Mouse (Mus musculus): Measurements from ENCODE around the gene Nr6a1. TPM values are rescaled to one million over a fixed set of nuclear protein-coding genes. Genes with fewer than 3 reads are reported as not detected.

Nr6a1 gene
- total RNA-seq, 1 experiment from 2014 or later = 3.2 TPM

DNA sequence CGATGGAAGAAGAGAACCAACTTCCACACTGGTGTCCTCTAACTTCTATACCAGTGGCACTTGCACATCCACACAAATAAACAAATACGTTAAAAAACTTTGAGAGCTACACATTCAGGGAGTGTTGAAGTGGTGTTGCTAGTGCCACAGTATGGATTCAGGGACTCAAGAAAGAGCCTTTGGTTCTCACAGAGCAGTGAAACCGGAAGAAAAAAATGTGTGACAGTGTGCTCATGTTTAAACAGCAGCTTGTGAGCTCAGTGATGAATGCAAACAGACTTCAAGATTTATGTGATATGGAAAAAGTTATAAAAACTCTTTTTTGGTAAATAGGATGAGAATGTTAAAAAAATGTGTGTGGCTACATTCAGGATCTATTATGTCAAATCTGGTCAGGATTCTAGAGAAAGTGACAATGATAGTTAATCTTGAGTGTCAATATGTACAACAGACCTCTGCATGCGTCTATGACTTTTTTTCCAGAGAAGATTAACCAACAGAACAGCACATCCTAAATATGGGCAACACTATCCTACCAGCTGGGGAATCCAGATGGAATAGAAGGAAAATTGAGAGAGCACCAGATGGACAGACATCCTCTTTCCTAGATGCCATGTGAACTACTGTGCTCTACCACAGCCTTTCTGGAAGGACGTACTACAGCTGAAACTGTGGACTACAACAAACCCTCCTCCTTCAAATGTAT is 156.6 kb downstream of the Nr6a1 start:
- ATAC-seq (replicated peaks in 1 of 2; ENCODE audit: insufficient read depth in 1 of 2, low FRiP score in 2 of 2, low TSS enrichment in 1 of 2, low read depth in 1 of 2, poor library complexity in 2 of 2, severe bottlenecking in 2 of 2) = no peak

DNA sequence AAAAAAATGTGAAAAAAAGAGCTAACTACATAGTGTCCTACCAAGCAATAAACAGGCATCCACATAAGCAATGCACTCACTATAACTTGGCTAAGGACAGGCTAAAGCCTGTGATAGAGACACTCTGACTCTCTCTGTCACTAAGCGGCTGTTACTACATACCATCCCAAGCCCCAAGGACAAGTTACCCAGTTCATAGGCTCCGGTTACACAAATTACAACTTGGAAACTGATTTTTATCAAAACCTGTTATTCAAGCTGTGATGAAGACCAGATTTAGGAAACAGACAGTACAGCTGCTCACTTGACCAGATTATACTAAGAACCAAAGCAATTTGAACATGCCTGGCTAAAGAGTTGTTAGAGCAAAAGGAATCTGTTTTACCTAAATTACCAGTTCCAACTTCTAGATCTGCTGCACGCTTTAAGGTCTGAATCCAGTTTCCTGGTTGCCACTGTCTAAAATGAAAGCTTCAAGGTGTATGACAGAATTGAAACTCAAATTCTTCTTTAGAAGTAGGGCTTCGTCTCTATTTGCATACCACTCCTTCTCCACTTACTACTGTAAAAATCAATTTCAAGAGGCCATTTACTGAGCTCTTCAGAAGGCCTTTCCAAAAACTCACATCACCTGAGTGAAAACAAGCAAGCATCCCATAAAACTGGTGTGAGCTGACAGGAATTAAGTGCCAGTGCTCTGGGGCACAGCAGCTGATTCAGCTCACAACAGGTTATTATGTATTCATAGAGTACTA is 160.1 kb downstream of the Nr6a1 start:
- no peak for ATAC-seq (replicated peaks in 1 of 2; ENCODE audit: insufficient read depth in 1 of 2, low FRiP score in 2 of 2, low TSS enrichment in 1 of 2, low read depth in 1 of 2, poor library complexity in 2 of 2, severe bottlenecking in 2 of 2)

DNA sequence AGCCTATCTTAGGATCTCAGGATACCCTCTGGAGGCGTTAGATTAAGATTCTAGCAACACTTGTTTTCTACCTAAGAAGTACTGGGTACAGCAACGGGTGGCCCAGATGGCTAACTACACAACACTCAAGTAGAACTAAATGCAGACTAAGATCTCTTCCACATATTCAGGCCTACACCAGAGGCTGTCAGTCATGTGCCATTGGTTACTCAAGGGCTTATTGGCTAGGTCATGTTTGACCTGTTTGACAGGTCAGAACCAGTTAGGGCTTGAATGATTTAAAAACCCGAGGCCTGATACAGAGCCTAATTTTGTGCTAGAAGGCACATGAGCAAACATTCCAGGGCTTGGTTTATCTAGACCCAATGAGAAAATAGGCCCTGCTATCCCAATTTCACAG is 187.6 kb downstream of the Nr6a1 start:
- ATAC-seq (replicated peaks in 1 of 2; ENCODE audit: insufficient read depth in 1 of 2, low FRiP score in 2 of 2, low TSS enrichment in 1 of 2, low read depth in 1 of 2, poor library complexity in 2 of 2, severe bottlenecking in 2 of 2) = no peak

DNA sequence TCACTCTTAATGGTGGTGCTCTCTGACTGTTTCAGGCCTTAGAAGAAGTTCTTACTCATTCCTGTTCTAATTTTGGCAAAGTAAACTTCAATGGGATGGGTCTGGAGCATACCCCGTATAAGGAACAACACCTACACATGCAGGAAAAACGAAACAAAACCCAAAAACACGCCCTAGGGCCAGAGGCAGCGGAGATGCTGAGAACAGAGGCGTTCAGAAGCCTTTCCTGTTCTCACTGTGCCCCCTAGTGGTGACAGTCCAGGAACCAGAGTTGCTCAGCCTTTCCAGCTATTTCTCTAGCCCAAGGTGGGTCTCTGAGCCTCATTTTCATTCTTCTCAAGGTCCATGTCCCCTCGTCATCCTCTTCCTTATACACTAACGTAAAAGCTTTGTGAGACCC is 188.1 kb downstream of the Nr6a1 start:
- peak; percentile 75 to 84 for ATAC-seq (replicated peaks in 1 of 2; ENCODE audit: insufficient read depth in 1 of 2, low FRiP score in 2 of 2, low TSS enrichment in 1 of 2, low read depth in 1 of 2, poor library complexity in 2 of 2, severe bottlenecking in 2 of 2)

DNA sequence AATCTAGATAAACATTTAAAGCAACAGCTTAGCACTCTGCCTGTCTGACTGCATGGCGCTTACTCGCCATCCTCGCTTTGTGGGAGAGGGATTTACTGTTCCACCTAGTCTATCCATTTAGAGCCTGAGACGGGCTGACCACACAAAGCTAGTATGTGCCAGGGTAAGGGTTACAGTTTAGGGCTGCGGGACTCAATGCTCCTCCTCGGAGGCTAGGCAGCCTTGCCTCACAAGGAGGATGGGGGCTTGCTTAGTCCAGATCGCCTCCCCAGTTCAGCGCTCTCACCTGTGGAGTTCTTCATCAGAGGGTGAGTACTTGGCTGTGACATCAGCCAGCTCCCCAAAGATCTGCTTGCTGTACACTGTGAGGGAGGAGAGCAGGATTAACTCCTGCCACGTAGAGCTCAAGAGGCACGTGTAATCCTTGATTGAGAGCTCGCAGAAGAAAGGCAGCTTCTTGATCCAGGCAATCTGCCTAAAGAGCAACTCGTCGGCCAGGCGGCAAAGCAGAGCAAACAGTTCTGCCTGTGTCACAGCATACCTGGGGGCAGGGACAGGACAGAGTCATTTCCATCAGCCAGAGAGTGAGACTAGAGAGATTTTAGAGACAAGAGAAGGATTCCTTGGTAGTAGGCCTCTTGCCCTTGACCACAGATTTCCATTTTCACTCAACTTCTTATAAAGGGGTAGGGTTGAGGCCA is 188.7 kb downstream of the Nr6a1 start:
- ATAC-seq (replicated peaks in 1 of 2; ENCODE audit: insufficient read depth in 1 of 2, low FRiP score in 2 of 2, low TSS enrichment in 1 of 2, low read depth in 1 of 2, poor library complexity in 2 of 2, severe bottlenecking in 2 of 2) = no peak

DNA sequence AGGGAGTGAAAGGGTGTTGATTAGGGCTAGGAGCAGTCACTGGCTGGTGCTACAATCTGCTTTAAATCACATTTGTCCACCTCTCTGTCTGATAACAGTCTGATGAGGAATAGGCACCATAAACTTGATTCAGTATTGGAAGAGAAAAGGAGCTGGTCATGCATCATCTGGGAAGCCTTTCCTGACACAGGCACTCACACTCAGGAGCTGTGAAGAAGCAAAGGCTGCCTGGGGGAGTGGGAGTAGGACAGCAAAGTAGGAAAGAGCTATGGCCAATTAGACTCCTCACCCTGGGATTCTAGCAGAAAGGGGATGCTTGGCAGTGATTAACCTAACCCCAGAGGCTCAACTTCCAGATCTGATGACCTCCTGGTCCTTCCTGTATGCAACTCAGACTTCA is 191.7 kb downstream of the Nr6a1 start:
- no peak for ATAC-seq (replicated peaks in 1 of 2; ENCODE audit: insufficient read depth in 1 of 2, low FRiP score in 2 of 2, low TSS enrichment in 1 of 2, low read depth in 1 of 2, poor library complexity in 2 of 2, severe bottlenecking in 2 of 2)

DNA sequence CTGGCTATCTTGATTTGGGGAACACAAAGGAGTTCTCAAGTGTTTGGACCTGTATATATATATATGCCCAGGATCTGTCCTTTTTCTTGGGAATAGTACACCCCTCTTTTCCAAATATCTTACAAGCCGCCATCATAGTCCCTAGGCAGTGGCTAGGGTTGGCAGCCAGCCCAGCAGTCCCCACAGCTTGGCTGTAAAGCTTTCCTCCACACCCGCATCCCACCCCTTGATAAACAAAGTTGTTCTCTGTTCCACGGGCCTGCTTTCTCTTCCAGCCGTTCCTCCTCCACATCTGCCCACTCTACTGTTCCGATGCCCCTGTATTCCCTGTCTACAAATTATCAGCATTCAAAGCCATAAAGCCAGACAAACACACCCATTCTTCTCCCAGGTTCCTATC is 192.8 kb downstream of the Nr6a1 start:
- ATAC-seq (replicated peaks in 1 of 2; ENCODE audit: insufficient read depth in 1 of 2, low FRiP score in 2 of 2, low TSS enrichment in 1 of 2, low read depth in 1 of 2, poor library complexity in 2 of 2, severe bottlenecking in 2 of 2) = no peak

DNA sequence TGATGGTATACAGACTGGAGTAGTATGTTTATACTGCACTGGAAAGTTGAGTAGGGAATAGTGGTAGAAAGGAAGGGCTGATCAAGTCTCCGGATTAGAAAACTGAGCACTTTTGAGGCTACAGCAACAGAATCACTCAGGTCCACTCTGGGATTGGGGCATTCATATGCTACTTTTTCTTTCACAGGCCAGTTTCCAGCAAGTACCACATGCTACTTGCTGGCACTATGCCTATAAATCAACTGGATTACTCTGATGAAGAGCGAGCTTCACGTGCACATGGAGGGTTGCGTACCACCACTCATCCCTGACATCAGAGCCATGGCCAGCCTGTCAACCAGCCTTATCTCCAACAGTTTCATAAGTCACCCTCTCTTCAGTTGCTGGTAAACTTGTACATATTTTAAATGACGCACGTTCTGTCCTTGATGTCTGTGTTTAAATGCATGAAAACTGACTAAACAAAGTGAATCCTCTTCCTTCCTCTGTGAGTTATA is 197.1 kb downstream of the Nr6a1 start:
- ATAC-seq (replicated peaks in 1 of 2; ENCODE audit: insufficient read depth in 1 of 2, low FRiP score in 2 of 2, low TSS enrichment in 1 of 2, low read depth in 1 of 2, poor library complexity in 2 of 2, severe bottlenecking in 2 of 2) = no peak

DNA sequence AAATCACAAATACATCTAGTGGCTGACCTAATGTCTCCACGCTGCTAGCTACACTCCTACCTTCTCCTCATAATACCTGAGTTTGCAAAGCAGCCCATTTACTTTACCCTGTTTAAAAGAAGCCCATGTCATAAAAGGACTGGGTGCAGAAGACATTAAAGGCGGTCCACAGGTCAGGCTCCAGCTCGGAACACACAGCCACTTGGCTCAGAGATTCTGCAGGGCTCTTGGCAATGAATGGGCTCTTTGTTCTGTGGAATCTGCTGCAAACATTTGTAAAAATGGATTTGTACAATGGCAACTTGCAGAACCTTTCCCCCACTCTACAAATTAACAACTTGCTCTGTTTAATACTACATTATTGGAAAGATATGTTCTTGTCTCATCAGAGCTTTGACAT is 202.1 kb downstream of the Nr6a1 start:
- ATAC-seq (replicated peaks in 1 of 2; ENCODE audit: insufficient read depth in 1 of 2, low FRiP score in 2 of 2, low TSS enrichment in 1 of 2, low read depth in 1 of 2, poor library complexity in 2 of 2, severe bottlenecking in 2 of 2) = no peak

DNA sequence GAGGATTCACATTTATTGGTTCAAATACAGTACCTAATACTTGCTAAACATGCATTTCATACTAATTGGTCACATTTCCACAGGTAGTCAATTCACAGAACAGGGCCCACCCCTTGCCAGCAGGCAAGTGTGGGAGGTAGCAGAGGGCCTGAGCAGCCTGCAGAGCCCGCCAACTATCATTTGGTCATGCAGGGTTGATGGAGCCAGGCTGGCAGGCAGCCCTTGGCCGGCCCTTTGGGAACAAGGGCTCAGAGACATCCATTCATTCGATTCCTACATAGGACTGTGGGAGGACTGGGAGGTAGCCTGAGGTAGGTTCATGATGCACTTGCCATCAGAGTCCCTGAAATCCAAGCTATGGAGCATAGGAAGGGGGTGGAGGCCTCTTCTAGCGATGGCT is 204.1 kb downstream of the Nr6a1 start:
- ATAC-seq (replicated peaks in 1 of 2; ENCODE audit: insufficient read depth in 1 of 2, low FRiP score in 2 of 2, low TSS enrichment in 1 of 2, low read depth in 1 of 2, poor library complexity in 2 of 2, severe bottlenecking in 2 of 2) = no peak

DNA sequence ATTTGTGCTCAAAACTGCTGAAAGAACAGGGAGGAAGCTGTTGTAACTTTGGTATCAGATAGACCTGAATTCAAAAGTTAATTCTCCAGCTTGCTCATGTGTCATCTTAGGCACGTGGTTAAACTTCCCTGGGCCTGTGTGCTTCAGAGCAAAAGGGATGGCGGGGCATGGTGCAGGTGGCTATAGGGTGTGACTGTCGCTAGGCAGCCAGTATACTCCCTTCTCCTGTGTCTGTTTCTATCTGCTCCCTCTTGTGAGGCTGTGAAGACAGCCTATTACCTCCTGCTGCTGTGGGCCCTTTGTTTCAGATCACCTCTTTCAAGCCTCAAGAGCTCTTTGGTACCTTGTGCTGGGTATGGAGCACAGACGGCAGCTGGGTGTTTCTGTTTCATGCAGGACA is 205.4 kb downstream of the Nr6a1 start:
- no peak for ATAC-seq (replicated peaks in 1 of 2; ENCODE audit: insufficient read depth in 1 of 2, low FRiP score in 2 of 2, low TSS enrichment in 1 of 2, low read depth in 1 of 2, poor library complexity in 2 of 2, severe bottlenecking in 2 of 2)

DNA sequence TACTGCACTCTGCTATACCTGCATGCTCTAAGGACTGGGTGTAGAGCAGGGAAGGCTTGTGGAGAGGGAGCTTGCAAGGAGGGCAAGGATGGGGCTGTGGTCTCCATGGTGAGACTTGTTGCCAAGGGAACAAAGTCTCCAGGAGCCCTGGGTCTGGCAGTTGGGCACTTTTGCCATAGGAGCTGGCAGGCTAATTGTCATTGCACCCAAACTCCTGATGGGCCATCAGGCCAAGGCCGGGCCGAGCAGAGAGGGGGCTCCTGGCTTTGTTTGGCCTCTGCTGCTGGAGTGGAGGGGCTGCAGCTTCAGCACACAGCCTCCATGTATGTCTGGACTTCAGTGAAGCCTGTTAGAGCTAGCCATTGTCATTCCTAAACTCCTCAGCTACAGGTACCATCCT is 206.8 kb downstream of the Nr6a1 start:
- ATAC-seq (replicated peaks in 1 of 2; ENCODE audit: insufficient read depth in 1 of 2, low FRiP score in 2 of 2, low TSS enrichment in 1 of 2, low read depth in 1 of 2, poor library complexity in 2 of 2, severe bottlenecking in 2 of 2) = no peak

DNA sequence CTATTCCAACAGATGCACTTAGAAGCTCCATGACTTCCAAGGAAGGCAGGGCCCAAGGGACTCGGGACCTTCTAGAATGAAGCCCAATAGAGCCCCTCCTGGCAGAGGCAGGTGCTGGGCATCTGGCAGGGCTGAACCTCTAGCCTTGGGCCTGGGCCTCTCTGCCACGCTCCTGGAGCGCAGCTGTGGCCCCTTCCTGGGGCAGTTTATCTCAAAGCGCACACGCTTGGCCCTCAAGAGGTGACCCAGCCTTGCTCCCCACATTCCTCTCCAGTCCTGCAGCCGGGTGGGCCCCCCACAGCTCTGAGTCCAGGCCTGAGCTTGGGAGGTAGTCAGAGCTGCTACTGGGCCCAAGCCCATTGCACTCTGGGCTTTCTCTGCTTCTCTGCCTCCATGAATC is 208.1 kb downstream of the Nr6a1 start:
- ATAC-seq (replicated peaks in 1 of 2; ENCODE audit: insufficient read depth in 1 of 2, low FRiP score in 2 of 2, low TSS enrichment in 1 of 2, low read depth in 1 of 2, poor library complexity in 2 of 2, severe bottlenecking in 2 of 2) = 0 out of 4 replicates have a peak, but pooled peaks of 1 of the 2 experiments have one; percentile 5

DNA sequence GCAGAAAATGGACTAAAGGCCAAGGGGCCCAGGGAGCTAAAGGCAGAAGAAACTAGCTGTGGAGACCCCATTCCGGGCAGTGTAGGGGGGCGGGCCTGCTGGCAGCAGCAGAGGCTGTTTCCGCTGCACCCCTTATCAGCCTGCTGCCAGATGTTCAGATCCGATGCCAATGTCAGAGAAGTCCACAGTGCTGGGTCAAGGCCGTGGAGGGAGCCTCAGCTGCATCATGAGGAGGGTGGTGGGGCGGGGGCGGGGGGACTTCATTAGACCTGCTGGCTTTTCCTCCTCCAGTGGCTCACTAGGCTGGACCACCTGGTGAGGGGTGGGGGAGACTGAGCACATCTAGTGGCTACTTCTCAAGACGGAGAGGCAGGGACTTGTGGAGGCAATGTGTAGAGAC is 208.8 kb downstream of the Nr6a1 start:
- peak; percentile 23 to 38; a peak in 1 of 4 replicates for ATAC-seq (replicated peaks in 1 of 2; ENCODE audit: insufficient read depth in 1 of 2, low FRiP score in 2 of 2, low TSS enrichment in 1 of 2, low read depth in 1 of 2, poor library complexity in 2 of 2, severe bottlenecking in 2 of 2)

DNA sequence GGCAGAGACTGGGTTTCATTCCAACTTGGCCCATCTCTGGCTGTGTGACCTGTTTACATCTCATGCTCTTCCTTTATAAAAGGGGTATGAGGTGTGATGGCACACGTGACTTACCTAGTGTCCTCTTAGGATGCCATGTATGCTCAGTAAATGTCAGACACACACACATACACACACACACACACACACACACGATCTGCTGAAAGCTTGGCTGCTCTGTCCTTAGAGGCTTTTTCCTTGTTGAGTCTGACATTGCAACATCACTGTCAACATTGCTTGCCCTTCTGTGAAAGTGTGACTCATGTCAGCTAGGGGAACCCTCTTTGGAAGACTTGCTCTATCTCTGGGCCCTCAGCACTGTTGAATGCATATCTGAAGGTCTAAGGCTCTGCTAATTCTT is 210.1 kb downstream of the Nr6a1 start:
- no peak for ATAC-seq (replicated peaks in 1 of 2; ENCODE audit: insufficient read depth in 1 of 2, low FRiP score in 2 of 2, low TSS enrichment in 1 of 2, low read depth in 1 of 2, poor library complexity in 2 of 2, severe bottlenecking in 2 of 2)

DNA sequence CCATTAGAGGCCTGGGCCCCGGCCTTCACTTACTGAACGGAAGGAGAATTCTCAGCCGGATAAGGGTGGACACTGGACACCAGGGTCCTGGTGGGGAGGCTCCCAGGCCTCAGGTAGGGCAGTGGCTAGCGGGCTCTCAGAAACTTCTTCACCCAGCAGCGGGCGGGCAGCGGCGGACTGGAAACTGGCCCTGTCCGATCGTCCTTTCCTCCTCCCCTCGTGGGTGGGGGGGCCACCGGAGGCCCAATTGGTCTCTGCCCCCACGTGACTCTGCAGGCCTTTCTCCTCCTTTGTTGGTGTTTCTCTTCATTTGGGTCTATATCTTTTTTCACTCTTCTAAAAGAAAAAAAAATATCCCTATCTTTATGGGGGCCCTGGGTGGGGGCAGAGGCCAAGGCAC is 213.2 kb downstream of the Nr6a1 start, which contains the start of gene Nr5a1:
Gene Nr5a1 (minus strand): TSS at position 219 of the 400 bp plus-strand sequence.
- no peak for ATAC-seq (replicated peaks in 1 of 2; ENCODE audit: insufficient read depth in 1 of 2, low FRiP score in 2 of 2, low TSS enrichment in 1 of 2, low read depth in 1 of 2, poor library complexity in 2 of 2, severe bottlenecking in 2 of 2)

DNA sequence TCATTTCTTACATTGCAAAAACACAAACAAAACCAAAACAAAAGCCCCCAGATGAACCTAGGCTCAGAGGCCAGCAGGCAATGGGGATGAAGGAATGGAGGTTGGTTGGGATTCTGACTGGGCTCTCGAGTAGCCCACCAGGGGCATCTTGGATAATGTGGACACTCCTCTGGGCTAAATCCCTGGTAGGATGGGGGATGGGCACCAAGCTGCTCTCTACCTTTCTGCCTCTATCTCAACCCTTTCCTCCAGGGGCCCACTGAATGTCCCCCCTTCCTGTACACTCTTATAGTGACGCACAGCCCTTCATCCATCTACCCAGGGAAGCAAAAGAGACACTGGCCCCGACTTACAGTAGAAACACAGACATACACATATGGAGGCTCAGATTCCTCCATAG is 213.9 kb downstream of the Nr6a1 start:
- ATAC-seq (replicated peaks in 1 of 2; ENCODE audit: insufficient read depth in 1 of 2, low FRiP score in 2 of 2, low TSS enrichment in 1 of 2, low read depth in 1 of 2, poor library complexity in 2 of 2, severe bottlenecking in 2 of 2) = no peak

DNA sequence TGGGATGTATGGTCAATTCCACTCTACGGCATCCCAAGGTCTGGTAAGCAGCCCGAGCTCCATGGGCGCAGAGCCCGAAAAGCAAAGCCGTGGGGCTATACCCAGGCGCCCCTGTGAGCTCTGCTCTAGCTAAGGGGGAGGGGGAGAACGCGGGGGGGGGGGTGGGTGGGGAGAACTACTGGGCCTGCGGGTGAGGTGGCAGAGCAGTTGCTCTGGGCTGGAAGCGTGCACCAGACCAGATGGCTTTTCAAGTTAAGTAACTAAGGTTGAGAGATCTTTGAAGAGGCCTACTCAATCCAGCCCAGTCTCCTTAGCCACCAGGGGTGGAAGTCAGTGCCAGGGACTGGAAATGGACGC is 214.7 kb downstream of the Nr6a1 start:
- ATAC-seq (replicated peaks in 1 of 2; ENCODE audit: insufficient read depth in 1 of 2, low FRiP score in 2 of 2, low TSS enrichment in 1 of 2, low read depth in 1 of 2, poor library complexity in 2 of 2, severe bottlenecking in 2 of 2) = no peak

All from hematopoietic stem cell, adult 5-6 weeks (primary cell).